Mouse (Mus musculus): ENCODE data around the gene Pole. TPM values are rescaled to one million over a fixed set of nuclear protein-coding genes. Genes with fewer than 3 reads are reported as not detected.

Pole gene
- total RNA-seq (2023): 10 to 100 TPM in 1 of 2 experiments, 1 to 10 TPM in 1; 8.2 to 10.7 TPM

GRCm38 (mm10) chr5:110285770-110286445 lies at the start of gene Pole, which contains the start of gene Pxmp2:
TSS of gene Pole (plus strand) at chr5:110286306.
TSS of gene Pxmp2 (minus strand) at chr5:110286186.

GRCm38 (mm10) chr5:110269141-110270101 lies 16.7 kb upstream of the Pole start, which contains the start of gene Pgam5:
TSS of gene Pgam5 (minus strand) at chr5:110269913.

GRCm38 (mm10) chr5:110342648-110343284 lies 56.7 kb downstream of the Pole start, which contains the start of gene P2rx2:
TSS of gene P2rx2 (minus strand) at chr5:110343212.

GRCm38 (mm10) chr5:110344524-110344923 lies 58.4 kb downstream of the Pole start, which contains the start of gene Lrcol1:
TSS of gene Lrcol1 (plus strand) at chr5:110344730.

Other genes starting within 250 kb of the Pole start
- 10 to 100 TPM; 16.5 to 18.5 TPM for gene Gm17655, start 213.8 kb upstream of the Pole start, total RNA-seq (2023)
- under 1 TPM; 0.50 to 0.90 TPM for gene Gm35315, start 191.9 kb upstream of the Pole start, total RNA-seq (2023)
- gene Plcxd1, start 186.3 kb upstream of the Pole start, total RNA-seq (2023): 1 to 10 TPM; 1.3 to 2.2 TPM
- gene Gtpbp6, start 178.1 kb upstream of the Pole start, total RNA-seq (2023): 100 to 1,000 TPM; 147 to 151 TPM
- gene Zfp605, start 176.2 kb upstream of the Pole start, total RNA-seq (2023): 10 to 100 TPM in 1 of 2 experiments, 1 to 10 TPM in 1; 9.7 to 10.9 TPM
- 100 to 1,000 TPM in 1 of 2 experiments, 10 to 100 TPM in 1; 91.1 to 105 TPM for gene Chfr, start 150.5 kb upstream of the Pole start, total RNA-seq (2023)
- gene Golga3, start 109.6 kb upstream of the Pole start, total RNA-seq (2023): 10 to 100 TPM; 38.2 to 39.1 TPM
- gene Ankle2, start 55.3 kb upstream of the Pole start, total RNA-seq (2023): 100 to 1,000 TPM in 1 of 2 experiments, 10 to 100 TPM in 1; 100.0 to 115 TPM
- 10 to 100 TPM; 32.4 to 40.3 TPM for gene Pgam5, start 16.4 kb upstream of the Pole start, total RNA-seq (2023)
- gene Pxmp2, start 120 bp upstream of the Pole start, total RNA-seq (2023): 1 to 10 TPM; 2.4 to 4.1 TPM
- gene P2rx2, start 56.9 kb downstream of the Pole start, total RNA-seq (2023): not detected
- gene Lrcol1, start 58.4 kb downstream of the Pole start, total RNA-seq (2023): not detected
- 100 to 1,000 TPM; 118 to 146 TPM for gene Fbrsl1, start 162.2 kb downstream of the Pole start, total RNA-seq (2023)